Mouse (Mus musculus): ENCODE results near the gene Gan.

DNA sequence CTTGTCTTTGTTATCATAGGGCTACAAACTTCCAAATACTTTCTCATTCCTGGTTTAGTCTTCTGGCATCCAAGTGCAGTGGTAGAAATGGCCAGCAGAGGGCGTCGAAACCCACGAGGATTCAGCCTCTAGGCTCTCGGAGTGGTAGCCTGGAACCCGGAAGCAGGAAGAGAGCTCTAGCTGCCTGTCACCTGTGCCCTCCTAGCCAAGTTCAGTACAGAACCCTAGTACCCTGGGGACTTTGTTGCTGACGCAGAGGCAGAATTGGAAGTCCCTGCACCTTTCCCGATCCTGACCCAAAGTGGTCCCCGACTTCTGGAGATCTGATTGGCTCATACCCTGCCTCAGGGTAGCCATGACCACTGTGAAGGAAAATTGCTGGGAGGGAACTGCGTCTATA is 66.7 kb downstream of the Gan start:
- TF ChIP-seq CTCF (IDR thresholded peaks at IDR 0.05; ENCODE audit: low read depth): peak; percentile 98
- TF ChIP-seq EP300 (IDR thresholded peaks at IDR 0.05; ENCODE audit: low read depth): no peak; the same call in 1 of the 2 replicates
